Mouse (Mus musculus) adrenal gland, adult (tissue): Measurements from ENCODE around the gene Dhcr7.

ENCODE experiments used
- DNase-seq, 2 experiments: peaks; one replicate each; pipeline ENCODE4 v3.0.0; 2022 to 2023; ENCODE audit warnings: low spot score in 1 of 2; ENCODE audit not compliant: inconsistent age in 2 of 2

Dhcr7 gene

GRCm38 (mm10) chr7:143832611-143833010 lies 9.7 kb downstream of the Dhcr7 start:
- peak in 1 of 2 experiments; percentile 45 for DNase-seq

GRCm38 (mm10) chr7:143833581-143834190 lies 10.7 kb downstream of the Dhcr7 start:
- peak; percentile 91 to 95 for DNase-seq

GRCm38 (mm10) chr7:143834316-143834715 lies 11.4 kb downstream of the Dhcr7 start:
- DNase-seq, result peak in 1 of 2 experiments; percentile 65

DNA sequence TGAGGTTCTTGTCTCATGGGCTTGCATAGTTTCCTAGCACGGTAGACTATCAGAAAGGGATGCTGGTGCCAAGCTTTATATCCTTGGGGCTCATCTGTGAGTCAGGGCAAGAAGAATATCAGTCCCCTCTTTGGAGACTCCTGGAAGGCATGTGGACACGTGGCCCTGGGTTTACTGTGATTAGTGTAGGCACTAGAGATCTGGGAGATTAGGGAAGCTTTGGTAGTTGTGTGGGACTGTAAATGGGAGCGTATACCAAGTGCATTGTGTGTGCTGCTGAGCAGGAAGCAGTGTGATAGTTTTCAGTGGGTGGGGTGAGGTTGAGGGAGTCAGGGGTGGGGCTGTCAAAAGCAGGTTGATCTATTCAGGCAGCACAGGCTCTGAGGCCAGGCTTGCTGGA lies 12.0 kb downstream of the Dhcr7 start:
- peak; percentile 56 to 86 for DNase-seq

- DNase-seq, result peak in 1 of 2 experiments; percentile 15
These were observed 14.9 kb downstream of the Dhcr7 start for GRCm38 (mm10) chr7:143837705-143838358.

DNA sequence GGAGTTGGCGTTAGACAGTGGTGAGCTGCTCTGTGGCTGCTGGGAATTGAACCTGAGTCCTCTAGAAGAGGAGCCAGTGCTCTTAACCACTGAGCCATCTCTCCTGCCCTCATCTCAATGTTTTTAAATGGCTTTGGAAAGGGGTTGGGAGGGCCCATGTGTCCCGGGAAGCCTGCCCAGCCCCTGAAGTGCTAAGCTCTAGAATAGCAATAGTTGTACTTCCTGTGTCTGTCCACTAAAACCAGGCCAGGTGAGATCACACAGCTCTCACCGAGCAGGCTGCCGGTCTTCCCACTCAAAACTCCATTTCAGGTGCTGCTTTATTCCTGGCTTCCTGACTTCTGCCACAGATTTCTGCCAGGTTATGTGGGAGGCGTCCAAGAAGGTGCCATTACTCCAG lies 17.2 kb downstream of the Dhcr7 start:
- DNase-seq, result peak in 1 of 2 experiments; percentile 16

DNA sequence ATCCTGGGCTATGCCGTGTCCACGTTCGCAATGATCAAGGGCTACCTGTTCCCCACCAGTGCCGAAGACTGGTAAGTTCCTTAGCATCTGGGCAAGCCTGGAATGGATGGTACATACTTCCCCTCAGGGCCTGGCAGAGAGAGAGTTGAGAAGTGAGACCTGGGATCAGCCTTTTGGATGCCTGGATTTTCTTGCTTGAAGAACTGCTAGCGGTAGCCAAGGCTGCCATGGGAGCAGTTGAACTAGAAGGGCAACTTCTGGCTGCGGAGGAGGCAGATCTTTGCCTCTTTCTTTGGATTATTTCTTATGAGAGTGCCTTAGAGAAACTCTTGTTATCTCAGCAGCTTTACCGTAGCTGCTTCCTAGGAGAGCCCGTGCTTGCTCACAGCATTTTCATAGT lies 18.4 kb downstream of the Dhcr7 start:
- DNase-seq, result peak; percentile 6 to 32

- peak in 1 of 2 experiments; percentile 36 for DNase-seq
These were observed 25.3 kb downstream of the Dhcr7 start for GRCm38 (mm10) chr7:143848127-143848767.

- DNase-seq, result peak in 1 of 2 experiments; percentile 24
These were observed 26.0 kb downstream of the Dhcr7 start for GRCm38 (mm10) chr7:143848768-143849482.

GRCm38 (mm10) chr7:143866538-143866937 lies 43.6 kb downstream of the Dhcr7 start, which contains the start of gene Gm498:
TSS of gene Gm498 (plus strand) at chr7:143866838.
- DNase-seq, result no peak

GRCm38 (mm10) chr7:143868874-143869273 lies 45.9 kb downstream of the Dhcr7 start:
- no peak for DNase-seq

- no peak for DNase-seq
These were observed 60.8 kb downstream of the Dhcr7 start for GRCm38 (mm10) chr7:143883717-143884116.

DNA sequence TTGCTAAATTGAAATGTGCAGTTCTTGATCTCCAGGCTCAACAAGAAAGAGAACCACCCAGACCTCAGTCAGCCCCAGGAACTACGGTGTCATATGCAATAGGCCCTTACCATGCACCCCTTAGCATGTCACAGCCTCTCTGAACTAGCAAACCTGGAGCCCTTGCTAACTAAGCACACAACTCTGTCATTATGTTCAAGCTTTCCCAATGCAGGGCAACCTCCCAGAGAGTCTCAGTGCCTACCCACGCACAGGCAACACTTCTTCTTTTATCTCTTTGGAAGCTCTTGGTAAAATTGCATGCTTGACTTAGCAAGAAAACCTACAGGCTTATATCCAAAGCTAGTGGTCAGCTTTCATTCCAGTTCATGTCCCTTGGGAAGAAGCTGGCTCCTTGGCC lies 68.2 kb downstream of the Dhcr7 start:
- DNase-seq, result no peak

DNA sequence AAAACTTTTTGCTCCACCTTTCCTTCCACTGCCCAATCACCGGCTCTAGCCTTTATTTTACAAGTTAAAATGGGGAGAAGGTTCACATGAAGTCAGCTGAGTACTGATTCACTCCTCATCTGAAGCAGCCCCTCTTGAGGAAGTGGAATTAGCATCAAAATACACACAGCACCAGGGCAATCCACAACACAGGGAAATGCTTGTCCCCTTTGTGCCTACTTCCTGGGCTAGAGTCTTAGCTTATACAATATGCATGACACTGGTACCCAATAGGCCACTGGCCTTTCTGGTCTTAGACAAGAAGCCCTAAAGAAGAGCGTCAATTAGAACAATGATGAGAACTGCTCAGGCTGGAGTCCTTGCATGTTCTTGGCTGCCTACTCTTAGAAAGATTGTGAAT lies 69.4 kb downstream of the Dhcr7 start:
- no peak for DNase-seq
